Mouse (Mus musculus) heart, adult 2 months (tissue): ENCODE data around the gene Arhgap23.

Experiments
- EP300 ChIP-seq: fragments of 200-500 bp; IDR thresholded peaks from 2 replicates; pipeline ENCODE4 v1.6.1; 2011; ENCODE audit warnings: low read depth, low read length, control low read depth; ENCODE audit not compliant: insufficient read depth
- POLR2A ChIP-seq: fragments of 200-500 bp; IDR thresholded peaks from 2 replicates; pipeline ENCODE4 v1.6.1; 2011; ENCODE audit warnings: mild to moderate bottlenecking, low read depth, low read length, control low read depth; ENCODE audit not compliant: insufficient read depth

GRCm38 (mm10) chr11:97407456-97407855, 7.9 kb upstream of the Arhgap23 start:
- TF ChIP-seq POLR2A (no peak), EP300 (no peak)
